Mouse (Mus musculus): ENCODE measurements at regions not wholly inside any gene's neighbourhood (a gene's known extent, or its start where the extent isn't known, plus 50 kb on each side); places are given as distances from the start of the nearest gene placed in this dataset.
A peak's percentile ranks its signal among the peaks of the same experiment; 100 is the strongest.

DNA sequence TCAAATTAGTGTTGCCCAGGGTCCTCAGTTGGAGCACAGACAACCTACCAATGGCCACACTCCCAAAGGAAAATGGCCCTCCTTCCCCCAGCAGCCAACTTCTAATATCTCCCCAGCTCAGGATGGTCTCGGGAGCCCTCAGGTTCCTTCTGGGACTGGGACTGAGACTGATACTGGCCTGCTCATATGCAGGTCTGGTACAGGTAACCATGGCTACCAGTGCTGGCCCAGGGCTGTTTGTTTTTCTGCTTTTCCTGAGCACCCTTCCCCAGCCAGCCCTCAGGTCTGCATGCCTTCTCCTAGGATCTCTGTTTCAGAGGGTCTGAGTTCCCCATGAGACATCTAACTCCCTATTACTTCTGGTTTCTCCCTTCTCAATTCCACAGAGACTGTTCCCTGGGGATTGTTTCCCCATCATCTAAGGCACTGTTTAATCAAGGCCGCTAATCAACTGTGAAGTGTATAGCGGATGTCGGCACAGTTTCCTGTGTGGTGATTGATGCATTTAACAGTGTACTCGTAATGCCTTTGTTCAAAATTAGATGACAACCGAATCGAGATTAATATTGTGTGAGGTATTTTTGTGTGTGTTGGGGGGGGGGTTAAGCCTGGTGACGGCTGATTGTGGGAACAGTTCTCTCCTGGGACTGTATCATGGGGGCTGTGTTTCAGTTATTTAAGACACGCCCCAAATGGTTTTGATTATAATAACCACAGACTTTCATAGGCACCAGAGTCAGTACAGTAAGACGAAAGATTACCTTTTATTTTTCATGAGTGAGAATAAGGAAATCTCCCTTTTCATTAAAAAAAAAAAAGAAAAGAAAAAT is 120.8 kb upstream of the Lmcd1 start:
- DNase-seq = no peak

DNA sequence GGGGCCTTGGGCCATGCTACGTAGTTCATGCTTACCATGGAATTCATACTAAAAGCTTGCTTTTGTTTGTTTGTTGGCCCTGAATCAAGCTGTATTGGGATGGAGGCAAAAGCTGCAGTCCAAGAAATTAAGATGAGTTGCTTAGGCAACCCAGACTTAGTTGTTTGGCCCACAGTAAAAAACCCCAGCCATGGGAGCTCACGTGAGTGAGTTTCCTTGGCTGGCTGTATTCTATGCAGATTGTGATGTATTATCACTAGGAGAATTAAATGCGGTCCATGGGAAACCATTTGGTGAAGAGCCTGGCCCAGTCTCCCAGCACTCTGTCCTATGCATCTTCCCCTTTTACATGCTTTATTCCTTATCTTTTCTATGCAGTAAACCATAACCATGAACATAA is 106.1 kb upstream of the Lmcd1 start:
- no peak for DNase-seq

- DNase-seq = no peak
These were observed 97.2 kb upstream of the Lmcd1 start for GRCm38 (mm10) chr6:112176344-112176743.

GRCm38 (mm10) chr6:112187636-112188035 is 85.9 kb upstream of the Lmcd1 start:
- no peak for DNase-seq

GRCm38 (mm10) chr6:112191032-112191431 is 82.5 kb upstream of the Lmcd1 start:
- no peak for DNase-seq

GRCm38 (mm10) chr6:112197445-112197844 is 76.1 kb upstream of the Lmcd1 start:
- DNase-seq = peak; percentile 52 to 60

DNA sequence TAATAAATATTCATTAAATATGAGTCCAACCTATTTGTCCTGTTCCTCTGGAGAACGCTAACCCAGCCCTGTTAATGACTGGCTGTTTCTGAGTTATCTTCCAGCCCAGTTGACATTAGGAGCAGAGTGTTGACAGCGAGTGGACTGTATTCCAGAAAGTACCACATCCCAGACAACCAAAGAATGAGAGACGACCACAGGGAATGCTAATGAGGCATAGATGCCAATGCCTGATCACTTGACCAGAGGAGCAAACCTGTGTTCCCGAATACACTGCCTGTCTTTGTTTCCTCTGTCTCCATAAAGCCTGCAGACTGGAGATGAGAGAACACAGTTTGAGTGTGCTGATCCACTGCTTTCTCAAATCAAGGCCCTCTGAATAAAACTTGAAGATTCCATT is 74.3 kb upstream of the Lmcd1 start:
- no peak for DNase-seq

GRCm38 (mm10) chr6:112202120-112202519 is 71.4 kb upstream of the Lmcd1 start:
- DNase-seq = no peak

DNA sequence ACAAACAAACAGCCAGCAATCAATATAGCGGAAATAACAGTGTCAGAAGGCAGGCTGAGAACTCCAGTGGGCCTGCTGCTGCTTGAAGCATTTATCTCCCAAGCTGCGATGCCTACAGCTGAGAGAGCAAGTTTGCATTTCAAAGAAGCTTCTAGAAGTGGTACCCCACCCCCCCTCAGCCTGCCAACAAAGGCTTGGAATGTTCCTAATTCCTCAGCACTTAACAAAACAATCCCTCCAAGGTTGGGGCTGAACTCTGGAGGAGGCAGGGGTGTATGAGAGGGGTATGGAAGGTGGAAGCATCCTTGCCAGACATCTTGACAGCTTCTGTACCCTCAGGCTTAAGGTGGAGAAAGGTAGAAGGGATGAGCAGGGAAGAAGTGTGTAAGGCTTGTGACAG is 70.2 kb upstream of the Lmcd1 start:
- no peak for DNase-seq

DNA sequence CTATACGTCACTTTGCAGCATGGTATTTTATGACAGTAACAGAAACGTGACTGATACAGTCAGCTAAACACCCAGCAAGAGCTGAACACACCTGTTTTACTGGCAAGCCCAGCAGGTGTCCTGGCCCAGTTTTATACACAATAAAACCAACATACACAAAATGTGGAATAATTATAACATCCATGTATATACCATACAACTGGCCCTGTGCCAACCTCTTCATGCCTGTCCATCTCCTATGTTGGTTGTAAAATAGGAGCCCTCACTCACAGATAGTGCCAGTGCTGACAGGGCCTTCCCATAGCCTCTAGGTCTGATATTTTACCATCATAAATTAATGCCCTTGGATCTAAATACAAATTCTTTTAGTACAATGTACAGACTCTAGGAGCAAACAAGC is 68.6 kb upstream of the Lmcd1 start:
- no peak for DNase-seq

DNA sequence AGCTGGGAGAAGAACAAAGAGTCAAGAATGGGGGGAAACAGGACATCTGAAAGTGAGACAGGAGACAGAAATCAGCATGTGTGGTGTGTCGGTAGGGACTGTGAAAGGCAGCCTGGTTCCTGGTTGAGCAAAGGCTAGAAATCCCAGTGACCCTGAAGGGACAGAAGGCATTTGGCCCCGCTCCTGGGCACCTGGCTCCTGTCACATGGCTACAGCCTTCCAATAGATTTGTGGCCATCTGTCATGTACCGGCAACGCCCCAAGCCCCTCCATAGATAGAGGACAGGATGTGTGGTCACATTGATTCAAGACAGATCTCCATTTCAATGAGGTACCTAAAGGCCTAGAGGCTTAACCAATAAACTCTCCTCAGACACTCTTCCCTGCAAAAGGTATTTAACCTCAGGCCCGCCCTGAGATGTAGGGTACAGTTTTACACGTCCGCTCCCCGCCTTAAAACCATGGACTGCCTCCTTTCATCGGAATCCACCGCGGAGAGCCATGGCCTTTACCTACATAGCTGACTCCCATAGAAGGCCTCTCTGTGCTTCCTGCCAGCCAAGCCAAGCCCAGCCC is 68.0 kb upstream of the Lmcd1 start:
- DNase-seq = no peak

DNA sequence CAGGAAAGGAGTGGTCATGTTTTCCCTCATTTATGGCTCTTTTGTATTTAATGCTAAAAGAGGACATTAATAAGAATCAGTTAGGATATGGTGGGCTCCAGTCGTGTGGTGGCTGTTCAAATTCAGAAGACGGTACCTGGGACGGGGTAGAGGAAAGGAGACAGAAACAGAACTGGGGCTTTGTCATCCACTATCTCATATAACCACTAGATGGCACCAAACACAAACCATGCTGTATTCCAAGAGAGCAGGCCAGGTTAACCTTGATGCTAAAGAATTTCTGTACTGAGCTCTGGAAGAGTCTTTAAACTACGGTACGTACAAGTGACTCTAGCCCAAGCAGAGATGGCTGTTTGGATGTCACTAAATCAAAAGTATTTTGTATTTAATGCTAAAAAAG is 66.3 kb upstream of the Lmcd1 start:
- DNase-seq = no peak

DNA sequence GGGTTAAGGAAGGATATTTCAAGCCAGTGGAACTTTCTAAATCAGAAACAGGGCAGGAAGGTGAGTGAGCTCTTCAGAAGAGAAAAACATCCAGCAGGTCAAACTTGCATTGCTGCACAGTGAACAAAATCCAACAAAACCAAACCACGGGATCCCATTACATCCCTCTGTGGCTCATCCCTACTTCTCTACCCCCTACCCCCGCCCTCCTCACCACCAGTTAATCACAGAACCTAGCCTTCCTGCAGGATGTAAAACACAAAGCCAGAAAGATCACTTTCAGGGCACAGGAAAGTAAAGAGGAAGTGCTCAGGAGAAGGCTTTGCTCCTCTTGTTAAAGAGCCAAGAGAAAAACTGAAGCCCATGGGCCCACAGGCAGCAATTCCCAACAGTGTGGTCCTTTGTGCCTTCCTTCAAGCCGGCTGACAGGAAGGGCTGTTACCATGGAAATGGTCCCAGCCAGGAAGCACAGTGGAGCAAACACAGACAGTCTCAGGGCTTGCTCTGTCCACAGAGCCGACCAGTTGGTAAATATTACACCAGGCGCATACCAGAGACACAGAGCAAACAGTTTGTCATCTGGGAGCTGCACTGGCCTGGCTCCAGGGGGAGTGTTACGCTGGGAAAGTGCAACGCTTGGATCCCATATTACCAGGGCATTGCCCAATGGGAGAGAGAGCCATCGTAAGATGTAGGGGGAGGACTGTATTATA is 63.2 kb upstream of the Lmcd1 start:
- DNase-seq = no peak

- no peak for DNase-seq
These were observed 56.7 kb upstream of the Lmcd1 start for GRCm38 (mm10) chr6:112216868-112217267.

DNA sequence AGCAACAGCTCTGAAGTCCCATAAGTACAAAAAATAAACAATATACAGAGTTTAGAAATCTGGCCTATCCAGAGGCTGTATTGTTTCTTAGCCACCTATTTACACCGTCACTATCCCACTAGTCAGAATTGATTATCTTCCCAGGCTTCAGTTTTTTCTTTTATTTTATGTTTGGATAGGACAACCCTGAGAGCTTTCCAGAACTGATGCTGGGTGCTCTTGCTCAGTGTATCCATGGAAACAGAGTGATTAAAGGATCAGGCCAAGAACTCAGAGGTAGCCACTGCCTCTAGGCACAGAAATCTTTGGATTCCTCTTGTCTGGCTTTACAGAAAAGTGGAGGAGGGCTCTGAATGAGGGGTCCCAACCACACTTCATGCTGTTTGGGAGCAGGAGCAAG is 55.3 kb upstream of the Lmcd1 start:
- no peak for DNase-seq

GRCm38 (mm10) chr6:112219641-112220040 is 53.9 kb upstream of the Lmcd1 start:
- no peak for DNase-seq

DNA sequence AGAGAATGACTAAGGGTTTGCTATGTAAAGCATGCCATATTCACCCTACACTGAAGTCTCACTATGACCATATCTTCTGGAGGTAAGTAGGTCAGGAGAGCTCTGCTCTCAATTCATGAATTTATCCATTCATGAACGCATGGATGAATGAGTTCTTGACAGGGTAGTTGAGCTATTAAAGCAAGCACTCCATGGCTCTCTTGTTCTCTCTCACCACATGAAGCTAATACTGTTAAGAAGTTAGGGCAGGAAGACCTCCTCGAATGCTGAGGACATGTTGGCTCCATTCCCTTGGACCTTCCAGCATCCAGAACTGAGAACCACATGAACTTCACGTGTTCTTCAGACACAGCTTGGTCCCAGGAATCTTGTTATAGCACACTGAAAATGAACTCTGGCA is 53.4 kb upstream of the Lmcd1 start:
- DNase-seq = no peak

DNA sequence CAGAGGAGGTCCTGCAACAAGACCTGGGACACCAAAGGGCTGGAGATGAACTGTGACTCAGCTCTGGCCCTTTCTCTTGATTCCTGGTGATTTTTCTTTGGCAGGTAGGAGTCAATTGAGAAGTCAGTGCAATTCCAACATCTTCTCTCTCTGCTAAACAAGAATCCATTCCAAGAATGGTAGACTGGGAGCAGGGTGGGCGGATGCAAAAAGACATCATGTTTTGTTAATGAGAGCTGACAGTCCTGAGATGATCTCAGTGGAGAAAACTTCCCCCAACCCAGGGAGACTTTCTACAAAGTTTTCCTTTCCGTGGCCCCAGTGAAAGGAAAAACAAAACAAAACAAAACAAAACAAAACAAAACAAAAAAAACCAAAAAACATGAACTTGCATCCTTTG is 52.2 kb upstream of the Lmcd1 start:
- DNase-seq = no peak

- DNase-seq = no peak
These were observed 50.2 kb upstream of the Lmcd1 start for GRCm38 (mm10) chr6:112223325-112223724.

All from thymus, adult 18-20 months (tissue).